Mouse (Mus musculus) G1E (cell line): ENCODE results near the gene Pold3. TPM values are rescaled to one million over a fixed set of nuclear protein-coding genes. Genes with fewer than 3 reads are reported as not detected.

Experiments
- ATAC-seq: 2 replicates; pipeline ENCODE4 v1.8.0; 2016; ENCODE audit warnings: mild to moderate bottlenecking; ENCODE audit not compliant: insufficient number of reproducible peaks, poor library complexity, low FRiP score, severe bottlenecking; ENCODE audit errors: extremely low read depth
- DNase-seq: peaks from one replicate; pipeline ENCODE4 v3.0.0; 2012; ENCODE audit warnings: low spot score
- H3K27me3 ChIP-seq: 2 replicates; pipeline ENCODE4 v1.6.1; 2012; ENCODE audit warnings: mild to moderate bottlenecking, low read length, inconsistent platforms; ENCODE audit not compliant: insufficient read depth
- H3K36me3 ChIP-seq: replicated peaks from 2 replicates; pipeline ENCODE3; 2012; ENCODE audit warnings: mild to moderate bottlenecking, inconsistent platforms
- H3K4me1 ChIP-seq: 2 replicates; pipeline ENCODE4 v1.6.1; 2012; ENCODE audit warnings: low read depth, low read length, inconsistent platforms, mixed read lengths; ENCODE audit not compliant: insufficient read depth
- H3K4me3 ChIP-seq: 2 replicates; pipeline ENCODE4 v1.5.1; 2012; ENCODE audit warnings: low read depth, mild to moderate bottlenecking, inconsistent platforms, low read length, moderate library complexity, mixed read lengths
- H3K9me3 ChIP-seq: replicated peaks from 2 replicates; pipeline ENCODE4 v1.6.1; 2012; ENCODE audit warnings: inconsistent platforms
- CTCF ChIP-seq: IDR thresholded peaks from 2 replicates; pipeline ENCODE4 v1.5.1; 2012; ENCODE audit warnings: low read depth, low read length, inconsistent platforms, mixed read lengths
- GATA1 ChIP-seq: IDR thresholded peaks from 2 replicates; pipeline ENCODE4 v1.6.1; 2012; ENCODE audit warnings: borderline replicate concordance, low read length, inconsistent platforms, mixed read lengths
- GATA2 ChIP-seq: IDR thresholded peaks from 2 replicates; pipeline ENCODE4 v1.6.1; 2012; ENCODE audit warnings: low read depth, low read length, inconsistent platforms, borderline replicate concordance
- POLR2AphosphoS5 ChIP-seq: IDR thresholded peaks from 2 replicates; pipeline ENCODE4 v1.6.1; 2012; ENCODE audit warnings: low read depth, low read length, inconsistent platforms; ENCODE audit not compliant: insufficient replicate concordance
- TAL1 ChIP-seq: conservative IDR thresholded peaks from 2 replicates; pipeline ENCODE4 v1.6.1; 2012; ENCODE audit warnings: low read depth, low read length, inconsistent platforms, mixed read lengths
- polyA plus RNA-seq: library from polyadenylated mRNA; stranded (reverse); fragments of >175 nt; gene quantifications from 2 replicates; pipeline ENCODE4 v1.2.3, GENCODE M21; 2012
- total RNA-seq, 2 experiments: library from RNA; stranded (forward) in 1 of 2; stranded (reverse) in 1 of 2; fragments of 200-1000 nt in 1 of 2; fragments of >200 nt in 1 of 2; fragmentation: Nextera tagmentation in 1 of 2; gene quantifications; 2 replicates each; pipeline ENCODE4 v1.2.3; 2014 to 2017

The Pold3 gene
- 93.4 and 94.5 TPM in 2 replicates for total RNA-seq (2014; fragmentation: Nextera tagmentation)
- 87.0 and 90.5 TPM in 2 replicates for total RNA-seq (2017)
- 19.0 and 24.4 TPM in 2 replicates for polyA plus RNA-seq

DNA sequence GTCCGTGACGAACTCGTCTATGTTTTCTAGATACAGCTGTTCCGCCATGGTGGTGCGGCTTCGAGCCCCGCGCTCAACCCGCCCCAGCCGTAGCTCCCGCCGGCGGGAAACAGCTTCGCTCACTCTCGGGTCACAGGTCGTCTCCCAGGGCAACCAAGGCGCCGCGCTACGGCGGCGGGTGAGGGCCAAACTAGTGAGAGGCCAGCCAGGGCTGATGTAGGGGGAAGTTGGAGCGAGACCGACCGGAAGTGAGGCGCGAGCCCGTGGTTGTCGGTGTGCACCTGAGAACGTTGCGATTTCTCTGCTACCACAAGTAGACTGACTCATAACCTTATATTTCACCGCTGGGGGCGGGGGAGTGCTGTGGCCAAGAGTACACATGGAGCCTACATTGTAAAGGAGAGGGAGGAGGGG, at the start of gene Pold3:
Gene Pold3, minus strand, starts transcription at position 190 of the 414 bp plus-strand sequence.
- no peaks in the 10 kb centered on the region; the same call in 1 of the 2 replicates for H3K27me3 ChIP-seq
- DNase-seq (peak; percentile 94), ATAC-seq (peak; percentile 84)
- no peaks in the 10 kb centered on the region for H3K9me3 ChIP-seq
- H3K4me3 ChIP-seq: peak within 1 kb of the TSS; percentile 92
- H3K4me1 ChIP-seq: peaks cover 33% of the 10 kb centered on the region
- H3K36me3 ChIP-seq: peaks cover 34% of the 10 kb centered on the region
- no peak for TF ChIP-seq TAL1
- no peak for TF ChIP-seq GATA2
- no peak for TF ChIP-seq POLR2AphosphoS5
- TF ChIP-seq GATA1: no peak
- TF ChIP-seq CTCF: no peak

DNA sequence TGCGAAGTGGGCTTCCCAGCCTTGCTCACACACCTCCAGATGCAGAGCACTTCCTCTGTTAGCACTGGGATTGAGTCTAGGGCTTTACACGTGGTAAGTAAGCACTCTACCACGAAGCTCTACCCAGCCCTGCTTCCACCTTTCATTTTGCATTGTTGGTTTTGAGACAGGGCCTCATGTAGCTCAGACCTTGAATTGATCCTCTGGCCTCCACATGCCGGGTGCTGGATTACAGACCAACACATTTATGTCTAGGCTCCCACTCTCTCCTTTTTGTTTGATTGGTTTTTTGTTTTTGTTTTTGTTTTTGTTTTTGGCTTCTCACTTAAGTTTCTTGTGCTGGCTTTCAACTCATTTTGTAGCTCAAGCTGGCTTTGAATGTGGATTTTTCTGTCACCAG, 49.4 kb upstream of the Pold3 start:
- Histone ChIP-seq H3K9me3 (no peaks in the 10 kb centered on the region), H3K4me1 (peaks cover 11% of the 10 kb centered on the region), H3K36me3 (no peaks in the 10 kb centered on the region), H3K4me3 (no peak overlapping the region), H3K27me3 (peaks cover 19% of the 10 kb centered on the region)
- TF ChIP-seq POLR2AphosphoS5 (no peak), GATA1 (no peak), TAL1 (no peak), GATA2 (no peak), CTCF (no peak)
- ATAC-seq: no peak
- DNase-seq: no peak

DNA sequence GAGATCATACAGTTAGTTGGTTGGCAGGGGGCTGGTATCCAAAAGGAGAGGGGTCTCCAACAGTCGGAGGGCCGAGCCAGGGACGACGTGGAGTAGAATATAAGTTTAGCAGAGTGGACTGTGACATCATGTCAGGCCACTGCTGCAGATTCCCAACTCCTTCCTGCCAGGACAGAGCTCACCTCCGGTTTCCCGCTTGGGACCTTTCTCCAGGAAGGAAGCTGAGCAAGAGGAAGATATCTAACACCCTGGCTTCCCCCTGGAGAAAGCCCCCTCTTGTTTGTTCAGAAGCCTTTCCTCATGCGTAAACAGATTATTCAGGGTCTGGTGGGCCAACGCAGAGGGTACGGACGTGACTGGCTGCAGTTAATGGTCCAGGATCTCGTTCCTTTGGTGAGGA, 47.3 kb upstream of the Pold3 start:
- TF ChIP-seq GATA1: no peak
- TF ChIP-seq POLR2AphosphoS5: no peak
- TF ChIP-seq TAL1: no peak
- no peak for TF ChIP-seq CTCF

DNA sequence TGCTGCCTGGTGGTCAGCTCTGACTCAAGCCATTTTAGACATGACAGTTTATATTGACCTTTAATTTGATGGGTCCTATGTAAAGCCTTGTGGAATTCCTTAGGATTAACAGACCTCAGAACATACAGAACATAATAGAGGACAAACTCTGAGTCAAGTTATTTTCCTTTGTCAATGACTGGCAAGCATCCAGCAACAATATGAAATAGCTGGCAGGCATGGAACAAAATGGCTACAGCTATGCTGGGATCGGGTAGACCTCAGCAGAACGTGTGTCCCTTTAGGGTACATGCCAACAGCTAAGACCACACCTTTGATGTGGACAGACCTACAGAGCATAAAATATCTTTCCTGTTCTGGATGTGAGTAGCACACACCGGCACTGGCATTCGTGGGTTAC, 42.1 kb upstream of the Pold3 start:
- DNase-seq (no peak), ATAC-seq (no peak)
- H3K9me3 ChIP-seq: no peaks in the 10 kb centered on the region
- peaks cover 21% of the 10 kb centered on the region for H3K4me1 ChIP-seq
- peaks cover 15% of the 10 kb centered on the region for H3K36me3 ChIP-seq
- H3K4me3 ChIP-seq: no peak overlapping the region
- peaks cover 15% of the 10 kb centered on the region for H3K27me3 ChIP-seq
- TF ChIP-seq TAL1: no peak
- TF ChIP-seq CTCF: no peak

More for the DNA sequence above, 47.3 kb upstream of the Pold3 start:
- DNase-seq (no peak), ATAC-seq (no peak)
- Histone ChIP-seq H3K4me1 (peaks cover 4% of the 10 kb centered on the region), H3K36me3 (no peaks in the 10 kb centered on the region), H3K9me3 (no peaks in the 10 kb centered on the region), H3K4me3 (no peak overlapping the region), H3K27me3 (peaks cover 19% of the 10 kb centered on the region)

DNA sequence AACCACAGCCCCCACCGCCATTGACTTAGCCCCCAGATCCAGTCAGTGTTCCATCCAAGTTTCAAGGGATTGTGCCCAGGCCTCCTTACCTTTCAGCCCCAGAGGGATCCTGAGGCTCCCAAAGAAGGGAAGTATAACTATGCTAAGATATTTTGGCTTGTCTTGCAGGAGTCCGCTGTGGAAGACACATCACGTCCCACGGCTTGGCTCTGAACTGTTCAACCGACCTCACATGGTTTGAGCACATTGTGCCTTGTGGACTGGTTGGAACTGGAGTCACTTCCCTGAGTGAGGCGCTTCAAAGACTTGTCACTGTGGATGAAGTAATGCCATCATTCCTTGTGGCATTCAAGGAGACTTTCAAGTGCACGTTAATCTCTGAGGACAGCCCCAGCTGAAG, 38.6 kb upstream of the Pold3 start:
- ATAC-seq (no peak), DNase-seq (no peak)
- Histone ChIP-seq H3K36me3 (peaks cover 15% of the 10 kb centered on the region), H3K9me3 (no peaks in the 10 kb centered on the region), H3K4me1 (peaks cover 24% of the 10 kb centered on the region), H3K4me3 (peak overlapping the region; percentile 92), H3K27me3 (peaks cover 8% of the 10 kb centered on the region)
- TF ChIP-seq TAL1: no peak
- no peak for TF ChIP-seq GATA1
- no peak for TF ChIP-seq GATA2
- no peak for TF ChIP-seq POLR2AphosphoS5
- TF ChIP-seq CTCF: no peak

DNA sequence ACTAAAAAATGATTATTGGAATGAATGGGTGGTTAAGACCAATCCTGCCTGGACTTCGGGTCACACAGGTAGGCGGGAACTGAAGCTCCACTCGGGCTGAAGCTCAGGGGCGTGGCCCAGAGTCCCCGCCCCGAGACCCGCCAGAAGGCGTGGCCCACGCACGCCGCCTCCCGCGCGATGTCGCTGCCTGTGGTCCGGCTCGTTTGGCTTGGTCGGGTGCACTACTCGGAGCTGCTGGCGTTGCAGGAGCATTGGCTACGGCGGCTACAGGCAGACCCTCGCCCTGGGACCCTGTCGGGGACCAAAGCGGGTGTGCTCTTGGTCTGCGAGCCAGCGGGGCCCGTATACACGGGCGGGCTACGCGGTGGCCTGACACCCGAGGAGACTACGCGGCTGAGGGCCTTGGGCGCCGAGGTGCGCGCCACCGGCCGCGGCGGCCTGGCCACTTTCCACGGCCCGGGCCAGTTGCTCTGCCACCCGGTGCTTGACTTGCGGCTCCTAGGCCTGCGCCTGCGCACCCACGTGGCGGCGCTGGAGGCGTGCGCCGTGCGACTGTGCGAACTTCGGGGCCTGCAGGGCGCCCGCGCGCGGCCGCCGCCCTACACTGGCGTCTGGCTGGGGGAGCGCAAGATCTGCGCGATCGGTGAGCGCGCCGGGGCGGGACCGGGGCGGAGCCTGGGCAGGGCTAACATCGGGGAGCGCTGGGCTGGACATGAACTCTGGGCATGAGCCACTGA, 37.9 kb upstream of the Pold3 start, which contains the start of gene Lipt2:
Gene Lipt2, plus strand, starts transcription at position 173 of the 737 bp plus-strand sequence.
- Histone ChIP-seq H3K4me1 (peaks cover 24% of the 10 kb centered on the region), H3K4me3 (peak within 1 kb of the TSS; percentile 92), H3K27me3 (peaks cover 9% of the 10 kb centered on the region), H3K36me3 (peaks cover 15% of the 10 kb centered on the region), H3K9me3 (no peaks in the 10 kb centered on the region)
- DNase-seq (peak; percentile 96), ATAC-seq (peak; percentile 80)
- TF ChIP-seq TAL1 (no peak), POLR2AphosphoS5 (no peak), CTCF (no peak), GATA2 (no peak), GATA1 (no peak)
